Comparison of ENCODE assay signal across 20 mouse cellular contexts in the genomic region with DNA sequence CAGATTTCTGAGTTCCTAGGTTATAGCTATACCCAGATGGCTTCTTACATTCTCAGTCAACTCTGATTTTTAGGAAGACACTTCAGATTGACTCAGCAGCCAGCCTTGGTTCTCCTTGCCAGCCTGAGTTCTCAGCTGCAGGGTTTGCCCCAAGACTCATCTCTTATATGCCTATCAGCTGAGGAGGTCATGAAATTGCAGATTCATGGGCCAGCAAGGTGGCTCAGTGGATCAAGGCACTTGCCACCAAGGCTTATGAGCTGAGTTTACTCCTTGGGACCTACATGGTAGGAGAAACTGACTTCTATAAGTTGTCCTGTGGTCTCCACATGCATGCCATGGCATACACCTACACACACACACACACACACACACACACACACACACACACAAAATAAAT. TPM values are rescaled to one million over a fixed set of nuclear protein-coding genes. Genes with fewer than 3 reads are reported as not detected.
A peak's percentile ranks its signal among the peaks of the same experiment; 100 is the strongest.
DNase-seq lines count a peak whose midpoint lies in the region; ATAC-seq and TF ChIP-seq lines count a peak whose summit lies in the region.
"Had no signal": no experiment of that assay in that cellular context is flagged by ENCODE, and none has a peak within 500 bp of the region (broad histone marks: within the 10 kb centered on the region; RNA-seq: fewer than 3 reads in every experiment).

No protein-coding gene starts in this region.

- H3K4me1 ChIP-seq in liver, embryonic 13.5 days (replicated peaks), result peaks cover 43% of the 10 kb centered on the region
- H3K4me1 ChIP-seq in liver, postnatal 0 days (ENCODE audit: insufficient read depth), result peaks cover 19% of the 10 kb centered on the region
- no peaks in the 10 kb centered on the region for H3K4me1 ChIP-seq in forebrain, embryonic 11.5 days (replicated peaks; ENCODE audit: control insufficient read depth, insufficient read depth, low read length)
- H3K4me1 ChIP-seq: heart, embryonic 15.5 days had no signal

- H3K36me3 ChIP-seq in liver, embryonic 13.5 days, result no peaks in the 10 kb centered on the region
- H3K36me3 ChIP-seq in liver, postnatal 0 days (replicated peaks; ENCODE audit: insufficient read depth, low read length), result no peaks in the 10 kb centered on the region
- H3K36me3 ChIP-seq in forebrain, embryonic 11.5 days (ENCODE audit: control insufficient read depth, insufficient read depth, low read length), result no peaks in the 10 kb centered on the region
- H3K36me3 ChIP-seq: embryonic facial prominence, embryonic 15.5 days; heart, embryonic 15.5 days had no signal

- TF ChIP-seq CTCF in liver, postnatal 0 days (IDR thresholded peaks at IDR 0.05; ENCODE audit: low read depth), result no peak

- peaks cover 14% of the 10 kb centered on the region for H3K27me3 ChIP-seq in liver, embryonic 13.5 days
- no peaks in the 10 kb centered on the region for H3K27me3 ChIP-seq in liver, postnatal 0 days (ENCODE audit: insufficient read depth, low read length)
- no peaks in the 10 kb centered on the region for H3K27me3 ChIP-seq in forebrain, embryonic 11.5 days (ENCODE audit: control insufficient read depth, insufficient read depth, low read length)
- H3K27me3 ChIP-seq: heart, embryonic 15.5 days; Patski had no signal

- no peaks in the 10 kb centered on the region for H3K9me3 ChIP-seq in liver, embryonic 13.5 days (replicated peaks)
- H3K9me3 ChIP-seq in liver, postnatal 0 days (ENCODE audit: low read length), result no peaks in the 10 kb centered on the region
- H3K9me3 ChIP-seq in forebrain, embryonic 11.5 days (ENCODE audit: control insufficient read depth, low read length), result no peaks in the 10 kb centered on the region
- H3K9me3 ChIP-seq: embryonic facial prominence, embryonic 15.5 days; heart, embryonic 15.5 days had no signal

- peak overlapping the region; percentile 88 for H3K27ac ChIP-seq in liver, embryonic 13.5 days
- H3K27ac ChIP-seq in liver, postnatal 0 days (ENCODE audit: low read depth), result peak overlapping the region; percentile 82; the same call in 1 of the 2 replicates
- no peak overlapping the region for H3K27ac ChIP-seq in forebrain, embryonic 11.5 days (ENCODE audit: low read depth, low read length)
- H3K27ac ChIP-seq: embryonic facial prominence, embryonic 15.5 days; heart, adult 2 months; heart, embryonic 15.5 days; hindbrain, embryonic 14.5 days had no signal

- TF ChIP-seq EP300 in liver, postnatal 0 days (IDR thresholded peaks at IDR 0.05; ENCODE audit: low read depth), result peak; percentile 39; the same call in 1 of the 2 replicates

- H3K4me3 ChIP-seq in liver, embryonic 13.5 days (replicated peaks), result no peak overlapping the region
- no peak overlapping the region for H3K4me3 ChIP-seq in liver, postnatal 0 days (ENCODE audit: low read depth, low read length)
- no peak overlapping the region for H3K4me3 ChIP-seq in forebrain, embryonic 11.5 days (ENCODE audit: low read depth, low read length)
- H3K4me3 ChIP-seq: embryonic facial prominence, embryonic 15.5 days; heart, adult 2 months; heart, embryonic 15.5 days had no signal

- peak overlapping the region; percentile 46; the same call in 1 of the 2 replicates for H3K4me2 ChIP-seq in liver, embryonic 13.5 days
- H3K4me2 ChIP-seq in liver, postnatal 0 days (ENCODE audit: low read depth, low read length), result peak overlapping the region; percentile 18; the same call in 1 of the 2 replicates
- no peak overlapping the region for H3K4me2 ChIP-seq in forebrain, embryonic 11.5 days (ENCODE audit: low read depth, low read length, severe bottlenecking)
- H3K4me2 ChIP-seq: embryonic facial prominence, embryonic 15.5 days; heart, embryonic 11.5 days; heart, embryonic 15.5 days; hindbrain, embryonic 14.5 days had no signal

- peak; percentile 28 to 55 for DNase-seq in spleen, postnatal 10 days (ENCODE audit: low spot score in 2 of 2)
- no peak for DNase-seq in spleen, adult 18-20 months
- no peak for DNase-seq in liver, embryonic 13.5 days
- DNase-seq in liver, postnatal 0 days, result no peak
- no peak for DNase-seq in forebrain, embryonic 11.5 days (ENCODE audit: low spot score)
- no peak for DNase-seq in adrenal gland, adult 2 months
- DNase-seq: adrenal gland, postnatal 25 days; cerebellum, adult 2 months; cerebellum, postnatal 10 days; embryo, embryonic 11 days; gastrocnemius, postnatal 36 days; heart, postnatal 14 days had no signal

- peak overlapping the region; percentile 57; the same call in 1 of the 2 replicates for H3K9ac ChIP-seq in liver, embryonic 13.5 days
- H3K9ac ChIP-seq in liver, postnatal 0 days (replicated peaks), result no peak overlapping the region
- H3K9ac ChIP-seq in forebrain, embryonic 11.5 days (ENCODE audit: low read length), result no peak overlapping the region
- H3K9ac ChIP-seq: embryonic facial prominence, embryonic 15.5 days; heart, embryonic 15.5 days; hindbrain, embryonic 14.5 days had no signal

- peak; percentile 79 for ATAC-seq in erythroblast, adult 5-6 weeks (replicated peaks; ENCODE audit: low FRiP score, poor library complexity, severe bottlenecking)
- ATAC-seq in liver, embryonic 13.5 days (ENCODE audit: low read depth), result peak; percentile 34; the same call in 1 of the 2 replicates
- ATAC-seq in liver, postnatal 0 days, result peak; percentile 34
- no peak for ATAC-seq in forebrain, embryonic 11.5 days (replicated peaks; ENCODE audit: low FRiP score)
- ATAC-seq: activated CD4-positive, CD25-positive, alpha-beta regulatory T cell, adult 4 months; Patski had no signal

RNA-seq across cellular contexts. Expression of a gene that starts 19.8 kb away (rescaled TPM):
- total RNA-seq in erythroblast, adult 5-6 weeks (2015; ENCODE audit: low replicate concordance), result 39.4 and 43.5 TPM in 2 replicates
- 102 and 103 TPM in 2 replicates for total RNA-seq in erythroblast, adult 5-6 weeks (2017; ENCODE audit: low replicate concordance)
- polyA plus RNA-seq in liver, embryonic 13.5 days (2015; fragmentation: Nextera tagmentation; extraction: Ambion mirVana), result 23.6 and 27.5 TPM in 2 replicates
- polyA plus RNA-seq in liver, postnatal 0 days (2015; fragmentation: Nextera tagmentation; extraction: Ambion mirVana), result 6.5 and 8.2 TPM in 2 replicates
- 15.1 and 18.1 TPM in 2 replicates for polyA plus RNA-seq in forebrain, embryonic 11.5 days (2014; fragmentation: Nextera tagmentation; extraction: Ambion mirVana)
- 10 to 100 TPM; 50.2 to 54.5 TPM for total RNA-seq in adrenal gland, adult 2 months (2021)
- 23.7 and 33.8 TPM in 2 replicates for polyA plus RNA-seq in adrenal gland, adult 2 months (2012; rRNA removed)

Comparison
In these comparisons a context has a peak if more than half of its experiments do, and no peak if none do; other contexts are left out.
1. DNase-seq: peak in spleen, postnatal 10 days (2 of 2); none in spleen, adult 18-20 months (0 of 2), liver, embryonic 13.5 days (single experiment), liver, postnatal 0 days (single experiment), forebrain, embryonic 11.5 days (single experiment) and adrenal gland, adult 2 months (single experiment).